Mouse (Mus musculus) myocyte (in vitro differentiated cells): ENCODE data around the gene Hcn2. TPM values are rescaled to one million over a fixed set of nuclear protein-coding genes. Genes with fewer than 3 reads are reported as not detected.
A peak's percentile ranks its signal among the peaks of the same experiment; 100 is the strongest.

Experiments used
- H3K27me3 ChIP-seq: one replicate; pipeline ENCODE4 v1.6.1; 2011; ENCODE audit not compliant: control insufficient read depth, insufficient read depth, insufficient read length
- H3K36me3 ChIP-seq: one replicate; pipeline ENCODE4 v1.6.1; 2011; ENCODE audit not compliant: control insufficient read depth, insufficient read depth
- H3K4me2 ChIP-seq: one replicate; pipeline ENCODE4 v1.6.1; 2011; ENCODE audit warnings: low read depth, control low read depth
- H3K4me3 ChIP-seq: one replicate; pipeline ENCODE4 v1.5.1; 2011; ENCODE audit warnings: mild to moderate bottlenecking, control low read depth, moderate library complexity
- H3K79me2 ChIP-seq: one replicate; pipeline ENCODE4 v1.6.1; 2011; ENCODE audit not compliant: control insufficient read depth, insufficient read depth
- H3ac ChIP-seq: one replicate; pipeline ENCODE4 v1.6.1; 2011; ENCODE audit not compliant: control insufficient read depth, insufficient read length
- CEBPB ChIP-seq: IDR thresholded peaks from 2 replicates; pipeline ENCODE4 v1.6.1; 2011; ENCODE audit warnings: mild to moderate bottlenecking, moderate library complexity; ENCODE audit not compliant: poor library complexity, insufficient read depth, severe bottlenecking
- E2F4 ChIP-seq: IDR thresholded peaks from one replicate; pipeline ENCODE4 v1.6.1; 2011; ENCODE audit warnings: mild to moderate bottlenecking, control low read depth, moderate library complexity; ENCODE audit not compliant: insufficient read depth
- MAX ChIP-seq: IDR thresholded peaks from one replicate; pipeline ENCODE4 v1.6.1; 2011; ENCODE audit warnings: low read depth, mild to moderate bottlenecking, control low read depth
- MYOD1 ChIP-seq, 3 experiments: IDR thresholded peaks; one replicate each; pipeline ENCODE4 v1.6.1; 2011; ENCODE audit warnings: control low read depth in 2 of 3, low read depth in 2 of 3, mild to moderate bottlenecking in 2 of 3, moderate library complexity in 1 of 3; ENCODE audit not compliant: insufficient read length in 2 of 3, control insufficient read depth in 1 of 3
- MYOG ChIP-seq, 3 experiments: IDR thresholded peaks; one replicate each; pipeline ENCODE4 v1.6.1; 2011; ENCODE audit warnings: control low read depth in 2 of 3, low read depth in 2 of 3, mild to moderate bottlenecking in 2 of 3; ENCODE audit not compliant: insufficient read length in 2 of 3, control insufficient read depth in 1 of 3, insufficient read depth in 1 of 3
- POLR2A ChIP-seq: IDR thresholded peaks from one replicate; pipeline ENCODE4 v1.6.1; 2011; ENCODE audit warnings: low read depth, mild to moderate bottlenecking, control low read depth, moderate library complexity; ENCODE audit not compliant: insufficient read length
- POLR2AphosphoS2 ChIP-seq: IDR thresholded peaks from one replicate; pipeline ENCODE4 v1.6.1; 2011; ENCODE audit warnings: low read depth, control low read depth; ENCODE audit not compliant: insufficient read length
- REST ChIP-seq: IDR thresholded peaks from one replicate; pipeline ENCODE4 v1.6.1; 2011; ENCODE audit warnings: mild to moderate bottlenecking, control low read depth, moderate library complexity; ENCODE audit not compliant: insufficient read depth, insufficient read length
- SRF ChIP-seq: IDR thresholded peaks from one replicate; pipeline ENCODE4 v1.6.1; 2011; ENCODE audit warnings: low read depth; ENCODE audit not compliant: control insufficient read depth, insufficient read length
- TCF12 ChIP-seq: IDR thresholded peaks from one replicate; pipeline ENCODE4 v1.6.1; 2011; ENCODE audit warnings: mild to moderate bottlenecking, control low read depth; ENCODE audit not compliant: poor library complexity, insufficient read depth, severe bottlenecking
- TCF3 ChIP-seq: IDR thresholded peaks from one replicate; pipeline ENCODE4 v1.6.1; 2011; ENCODE audit warnings: low read depth, control low read depth; ENCODE audit not compliant: insufficient read length
- USF1 ChIP-seq: IDR thresholded peaks from one replicate; pipeline ENCODE4 v1.6.1; 2011; ENCODE audit warnings: low read depth, mild to moderate bottlenecking, control low read depth, moderate library complexity
- polyA plus RNA-seq: library from polyadenylated mRNA; unstranded; fragments of >200 nt; fragmentation: generic; extraction: Trizol; gene quantifications from one replicate; pipeline ENCODE4 v1.2.1, GENCODE M21; 2012; ENCODE audit warnings: missing spikeins

The Hcn2 gene
- 0.35 TPM for polyA plus RNA-seq

DNA sequence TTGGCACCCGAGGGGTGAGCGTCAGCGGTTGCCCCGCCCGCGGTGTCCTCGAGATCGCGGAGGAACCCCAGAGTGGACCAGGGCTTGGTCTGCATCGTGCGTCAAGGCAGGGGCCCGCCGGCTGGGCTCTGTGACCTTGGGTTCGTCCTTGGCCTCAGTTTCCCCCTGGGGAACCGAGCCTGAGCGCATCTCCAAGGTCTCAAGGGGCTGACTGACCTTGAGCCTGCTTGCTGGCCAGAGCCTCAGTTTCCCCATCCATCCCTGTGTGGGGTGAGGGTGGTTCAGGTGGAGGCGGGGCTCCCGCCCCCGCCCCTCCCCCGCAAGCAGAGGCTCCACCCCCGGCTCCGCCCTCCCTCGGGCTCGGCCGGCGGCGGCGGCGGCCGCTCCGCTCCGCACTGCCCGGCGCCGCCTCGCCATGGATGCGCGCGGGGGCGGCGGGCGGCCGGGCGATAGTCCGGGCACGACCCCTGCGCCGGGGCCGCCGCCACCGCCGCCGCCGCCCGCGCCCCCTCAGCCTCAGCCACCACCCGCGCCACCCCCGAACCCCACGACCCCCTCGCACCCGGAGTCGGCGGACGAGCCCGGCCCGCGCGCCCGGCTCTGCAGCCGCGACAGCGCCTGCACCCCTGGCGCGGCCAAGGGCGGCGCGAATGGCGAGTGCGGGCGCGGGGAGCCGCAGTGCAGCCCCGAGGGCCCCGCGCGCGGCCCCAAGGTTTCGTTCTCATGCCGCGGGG lies at the start of gene Hcn2:
Gene Hcn2 (plus strand): TSS at position 381 of the 734 bp plus-strand sequence.
- no peak within 1 kb of the TSS for H3K4me2 ChIP-seq
- peaks cover 6% of the 10 kb centered on the region for H3K36me3 ChIP-seq
- TF ChIP-seq TCF3 = no peak
- TF ChIP-seq MYOG (IDR thresholded peaks at IDR 0.05; ENCODE audit: control insufficient read depth in 1 of 3, insufficient read depth in 1 of 3, insufficient read length in 2 of 3, low read depth in 2 of 3) = no peak
- TF ChIP-seq MAX = no peak
- no peak for TF ChIP-seq POLR2AphosphoS2
- TF ChIP-seq CEBPB = no peak
- no peak for TF ChIP-seq E2F4
- no peak for TF ChIP-seq SRF
- TF ChIP-seq MYOD1 (IDR thresholded peaks at IDR 0.05; ENCODE audit: control insufficient read depth in 1 of 3, insufficient read length in 2 of 3, low read depth in 2 of 3) = no peak
- TF ChIP-seq REST = no peak
- no peak for TF ChIP-seq POLR2A
- TF ChIP-seq TCF12 = no peak
- TF ChIP-seq USF1 = no peak
- no peak within 1 kb of the TSS for H3K4me3 ChIP-seq
- H3K79me2 ChIP-seq = no peaks in the 10 kb centered on the region
- no peak within 1 kb of the TSS for H3ac ChIP-seq
- H3K27me3 ChIP-seq = peaks cover 43% of the 10 kb centered on the region

DNA sequence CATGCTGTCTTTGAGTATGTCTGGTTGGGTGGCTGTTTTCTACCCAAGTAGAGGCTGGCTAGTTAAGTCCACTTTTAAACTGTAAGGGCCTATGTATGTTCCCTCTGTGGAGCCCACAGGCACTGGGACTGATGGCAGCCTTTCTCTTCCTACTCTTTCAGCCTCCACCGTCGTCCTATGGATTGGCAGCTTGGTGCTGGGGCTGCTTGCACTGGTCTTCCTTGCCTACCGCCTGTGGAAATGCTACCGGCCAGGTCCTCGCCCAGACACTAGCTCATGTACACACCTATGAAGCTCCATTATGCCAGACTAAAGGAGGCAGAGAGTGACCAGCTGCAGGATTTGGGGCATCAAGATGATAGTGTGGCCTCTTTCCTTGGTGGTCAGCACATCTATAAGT lies 48.4 kb upstream of the Hcn2 start:
- peak overlapping the region; percentile 74 for H3K4me3 ChIP-seq
- no peak overlapping the region for H3ac ChIP-seq
- no peak overlapping the region for H3K4me2 ChIP-seq
- no peaks in the 10 kb centered on the region for H3K36me3 ChIP-seq
- peaks cover 6% of the 10 kb centered on the region for H3K27me3 ChIP-seq
- H3K79me2 ChIP-seq = peaks cover 14% of the 10 kb centered on the region
- TF ChIP-seq CEBPB = no peak
- TF ChIP-seq E2F4 = no peak
- TF ChIP-seq POLR2A = no peak
- no peak for TF ChIP-seq SRF
- no peak for TF ChIP-seq REST
- TF ChIP-seq MYOD1 (IDR thresholded peaks at IDR 0.05; ENCODE audit: control insufficient read depth in 1 of 3, insufficient read length in 2 of 3, low read depth in 2 of 3) = no peak
- TF ChIP-seq POLR2AphosphoS2 = no peak

DNA sequence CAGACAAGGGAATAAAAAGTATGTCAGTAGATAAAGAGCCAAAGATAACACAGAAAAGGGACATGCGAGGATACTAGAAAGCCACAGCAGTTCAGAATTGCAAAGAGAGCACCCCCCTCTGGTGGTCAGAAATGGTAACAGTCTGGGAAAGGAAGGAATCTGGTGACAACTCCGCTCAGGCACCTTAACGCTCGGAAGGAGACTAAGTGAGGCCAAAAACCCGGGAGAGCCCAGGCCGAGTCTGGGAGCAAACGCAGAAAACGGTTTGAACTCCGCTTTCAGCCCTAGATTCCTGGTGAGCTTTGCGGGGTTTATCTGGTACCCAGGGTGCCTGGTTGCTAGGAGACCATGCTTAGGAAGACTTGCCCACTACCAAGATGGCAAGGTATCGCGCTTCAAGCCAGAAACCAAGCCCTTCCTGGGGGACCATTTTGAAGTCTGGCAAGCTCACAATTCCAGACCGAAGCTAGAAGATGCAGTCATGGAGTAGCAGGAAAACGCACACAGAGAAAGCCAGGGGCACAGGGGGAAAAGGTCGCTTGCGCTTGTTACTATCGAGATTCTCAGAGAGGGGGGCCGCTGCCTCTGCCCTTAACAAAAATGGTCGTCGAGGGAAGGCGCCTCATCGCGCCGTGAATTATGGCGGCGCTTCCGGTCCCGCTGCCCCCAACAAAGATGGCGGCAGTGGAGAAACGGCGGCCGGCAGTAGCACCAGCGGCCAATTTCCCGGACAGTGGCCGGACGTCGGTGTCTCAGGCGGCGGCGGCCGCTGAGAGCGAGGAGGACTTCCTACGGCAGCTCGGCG lies 47.5 kb upstream of the Hcn2 start, which contains the start of gene Tpgs1:
Gene Tpgs1 (plus strand): TSS at position 599 of the 805 bp plus-strand sequence.
- Histone ChIP-seq H3ac (peak within 1 kb of the TSS; percentile 30), H3K27me3 (peaks cover 6% of the 10 kb centered on the region), H3K4me3 (peak within 1 kb of the TSS; percentile 74), H3K36me3 (no peaks in the 10 kb centered on the region), H3K4me2 (peak within 1 kb of the TSS; percentile 92), H3K79me2 (peaks cover 14% of the 10 kb centered on the region)
- no peak for TF ChIP-seq MYOD1 (IDR thresholded peaks at IDR 0.05; ENCODE audit: control insufficient read depth in 1 of 3, insufficient read length in 2 of 3, low read depth in 2 of 3)
- TF ChIP-seq MYOG (IDR thresholded peaks at IDR 0.05; ENCODE audit: control insufficient read depth in 1 of 3, insufficient read depth in 1 of 3, insufficient read length in 2 of 3, low read depth in 2 of 3) = peak in 1 of 3 experiments; percentile 8
- peak; percentile 41 for TF ChIP-seq POLR2AphosphoS2
- TF ChIP-seq USF1 = no peak
- TF ChIP-seq POLR2A = peak; percentile 60
- no peak for TF ChIP-seq CEBPB
- TF ChIP-seq TCF12 = no peak
- TF ChIP-seq SRF = peak; percentile 31
- no peak for TF ChIP-seq TCF3
- TF ChIP-seq E2F4 = no peak
- TF ChIP-seq MAX = no peak
- TF ChIP-seq REST = no peak

DNA sequence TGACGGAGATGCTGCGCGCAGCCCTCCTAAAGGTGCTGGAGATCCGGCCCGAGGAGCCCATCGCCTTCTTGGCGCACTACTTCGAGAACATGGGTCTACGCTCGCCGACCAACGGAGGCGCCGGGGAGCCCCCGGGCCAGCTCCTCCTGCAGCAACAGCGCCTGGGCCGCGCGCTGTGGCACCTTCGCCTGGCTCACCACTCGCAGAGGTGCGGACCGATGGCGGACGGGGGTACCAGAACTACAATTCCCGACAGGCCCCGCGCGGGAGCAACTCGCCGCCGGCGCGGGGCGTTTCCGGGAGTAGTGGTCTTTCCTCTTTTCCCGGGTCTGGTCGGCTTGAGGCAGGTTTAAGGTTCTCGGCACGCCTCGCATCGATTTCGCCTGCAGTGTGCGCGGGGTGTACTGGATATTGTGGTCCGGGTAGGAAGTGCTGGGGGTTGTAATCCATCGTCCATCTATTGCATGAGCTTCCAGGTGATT lies 46.8 kb upstream of the Hcn2 start:
- Histone ChIP-seq H3K27me3 (peaks cover 6% of the 10 kb centered on the region), H3K4me2 (peak overlapping the region; percentile 92), H3K36me3 (no peaks in the 10 kb centered on the region), H3K4me3 (peak overlapping the region; percentile 74), H3ac (peak overlapping the region; percentile 30), H3K79me2 (peaks cover 14% of the 10 kb centered on the region)
- TF ChIP-seq SRF = no peak
- no peak for TF ChIP-seq TCF3
- no peak for TF ChIP-seq CEBPB
- TF ChIP-seq POLR2A = no peak
- no peak for TF ChIP-seq POLR2AphosphoS2
- TF ChIP-seq REST = no peak
- TF ChIP-seq MYOG (IDR thresholded peaks at IDR 0.05; ENCODE audit: control insufficient read depth in 1 of 3, insufficient read depth in 1 of 3, insufficient read length in 2 of 3, low read depth in 2 of 3) = no peak
- no peak for TF ChIP-seq E2F4
- no peak for TF ChIP-seq TCF12
- TF ChIP-seq USF1 = no peak
- TF ChIP-seq MYOD1 (IDR thresholded peaks at IDR 0.05; ENCODE audit: control insufficient read depth in 1 of 3, insufficient read length in 2 of 3, low read depth in 2 of 3) = no peak
- no peak for TF ChIP-seq MAX
